ENCODE assay signal across 11 mouse cellular contexts in genomic region chr7:3367569-3367968, GRCm38 (mm10). TPM values are rescaled to one million over a fixed set of nuclear protein-coding genes. Genes with fewer than 3 reads are reported as not detected.
A peak's percentile ranks its signal among the peaks of the same experiment; 100 is the strongest.
DNase-seq lines count a peak whose midpoint lies in the region; ATAC-seq and TF ChIP-seq lines count a peak whose summit lies in the region.
"Had no signal": no experiment of that assay in that cellular context is flagged by ENCODE, and none has a peak within 500 bp of the region (broad histone marks: within the 10 kb centered on the region; RNA-seq: fewer than 3 reads in every experiment).

No protein-coding gene starts in this region.

- no peak for TF ChIP-seq CTCF in kidney, postnatal 0 days (IDR thresholded peaks at IDR 0.05; ENCODE audit: low read depth)

- 5% methylated on average over 11 of the region's 11 CpGs for WGBS in kidney, postnatal 0 days
- 10% methylated on average over 10 of the region's 11 CpGs for WGBS in embryonic facial prominence, embryonic 13.5 days
- WGBS in hindbrain, embryonic 16.5 days: 15% methylated on average over 11 of the region's 11 CpGs
- WGBS in neural tube, embryonic 13.5 days: 16% methylated on average over 11 of the region's 11 CpGs

- peak overlapping the region; percentile 52 for H3K4me2 ChIP-seq in kidney, postnatal 0 days (ENCODE audit: low read length)
- H3K4me2 ChIP-seq in embryonic facial prominence, embryonic 13.5 days: peak overlapping the region; percentile 52
- H3K4me2 ChIP-seq in hindbrain, embryonic 16.5 days (ENCODE audit: low read length): peak overlapping the region; percentile 32
- peak overlapping the region; percentile 24 for H3K4me2 ChIP-seq in neural tube, embryonic 13.5 days

- ATAC-seq in kidney, postnatal 0 days (replicated peaks; ENCODE audit: low FRiP score, low read depth): no peak
- peak; percentile 20; the same call in 1 of the 2 replicates for ATAC-seq in embryonic facial prominence, embryonic 13.5 days (ENCODE audit: insufficient number of reproducible peaks, insufficient read depth, low FRiP score, low TSS enrichment, low read depth)
- ATAC-seq in hindbrain, embryonic 16.5 days: peak; percentile 40; the same call in 1 of the 2 replicates
- ATAC-seq in neural tube, embryonic 13.5 days (ENCODE audit: low read depth): 0 out of 2 replicates have a peak, but pooled peaks have one; percentile 48

- H3K4me3 ChIP-seq in kidney, postnatal 0 days (replicated peaks; ENCODE audit: low read depth, low read length): peak overlapping the region; percentile 20
- H3K4me3 ChIP-seq in embryonic facial prominence, embryonic 13.5 days: peak overlapping the region; percentile 23
- no peak overlapping the region for H3K4me3 ChIP-seq in hindbrain, embryonic 16.5 days (ENCODE audit: low read length)
- H3K4me3 ChIP-seq in neural tube, embryonic 13.5 days: no peak overlapping the region
- H3K4me3 ChIP-seq: megakaryocyte, embryonic 14.5 days had no signal

- DNase-seq in kidney, postnatal 0 days (ENCODE audit: low spot score): no peak
- DNase-seq in kidney, postnatal 36 days: no peak
- DNase-seq in left cerebral cortex, adult 8-10 months (ENCODE audit: low spot score in 2 of 2): no peak
- DNase-seq in ovary, postnatal 10 days (ENCODE audit: low spot score): no peak
- DNase-seq: right cerebral cortex, adult 18-20 months; thymus, postnatal 4 days had no signal

- 0 out of 2 replicates have a peak, but pooled peaks cover 4% of the 10 kb centered on the region for H3K4me1 ChIP-seq in kidney, postnatal 0 days (replicated peaks; ENCODE audit: insufficient read depth, low read length)
- H3K4me1 ChIP-seq in embryonic facial prominence, embryonic 13.5 days: peaks cover 8% of the 10 kb centered on the region
- peaks cover 5% of the 10 kb centered on the region for H3K4me1 ChIP-seq in hindbrain, embryonic 16.5 days (ENCODE audit: control insufficient read depth, insufficient read depth, low read depth, low read length)
- peaks cover 10% of the 10 kb centered on the region for H3K4me1 ChIP-seq in neural tube, embryonic 13.5 days (replicated peaks)

- H3K9me3 ChIP-seq in kidney, postnatal 0 days (replicated peaks; ENCODE audit: low read length): no peaks in the 10 kb centered on the region
- no peaks in the 10 kb centered on the region for H3K9me3 ChIP-seq in embryonic facial prominence, embryonic 13.5 days
- H3K9me3 ChIP-seq in hindbrain, embryonic 16.5 days (ENCODE audit: control insufficient read depth, low read length): no peaks in the 10 kb centered on the region
- no peaks in the 10 kb centered on the region for H3K9me3 ChIP-seq in neural tube, embryonic 13.5 days

- no peak overlapping the region for H3K9ac ChIP-seq in kidney, postnatal 0 days (ENCODE audit: low read depth, low read length)
- no peak overlapping the region; the same call in 1 of the 2 replicates for H3K9ac ChIP-seq in embryonic facial prominence, embryonic 13.5 days
- peak overlapping the region; percentile 42; the same call in 1 of the 2 replicates for H3K9ac ChIP-seq in hindbrain, embryonic 16.5 days (ENCODE audit: low read depth, low read length)
- H3K9ac ChIP-seq in neural tube, embryonic 13.5 days: no peak overlapping the region

- H3K36me3 ChIP-seq in kidney, postnatal 0 days (ENCODE audit: insufficient read depth, low read length): no peaks in the 10 kb centered on the region
- peaks cover 27% of the 10 kb centered on the region for H3K36me3 ChIP-seq in embryonic facial prominence, embryonic 13.5 days
- no peaks in the 10 kb centered on the region for H3K36me3 ChIP-seq in hindbrain, embryonic 16.5 days (ENCODE audit: control insufficient read depth, insufficient read depth, low read length)
- peaks cover 36% of the 10 kb centered on the region for H3K36me3 ChIP-seq in neural tube, embryonic 13.5 days

- H3K27ac ChIP-seq in kidney, postnatal 0 days: no peak overlapping the region
- no peak overlapping the region for H3K27ac ChIP-seq in embryonic facial prominence, embryonic 13.5 days
- no peak overlapping the region for H3K27ac ChIP-seq in hindbrain, embryonic 16.5 days (ENCODE audit: low read depth, low read length)
- H3K27ac ChIP-seq in neural tube, embryonic 13.5 days (replicated peaks): no peak overlapping the region

- no peaks in the 10 kb centered on the region for H3K27me3 ChIP-seq in kidney, postnatal 0 days (ENCODE audit: insufficient read depth, low read length)
- H3K27me3 ChIP-seq in embryonic facial prominence, embryonic 13.5 days: peaks cover 24% of the 10 kb centered on the region
- no peaks in the 10 kb centered on the region; the same call in 1 of the 2 replicates for H3K27me3 ChIP-seq in hindbrain, embryonic 16.5 days (replicated peaks; ENCODE audit: control insufficient read depth, insufficient read depth, low read length)
- H3K27me3 ChIP-seq in neural tube, embryonic 13.5 days: peaks cover 18% of the 10 kb centered on the region

RNA-seq across cellular contexts. Expression of gene Cacng8, which starts 22.9 kb away (rescaled TPM):
- polyA plus RNA-seq in kidney, postnatal 0 days (2015; fragmentation: Nextera tagmentation; extraction: Ambion mirVana): 0.67 and 1.1 TPM in 2 replicates
- 5.5 and 7.5 TPM in 2 replicates for polyA plus RNA-seq in embryonic facial prominence, embryonic 13.5 days (2015; fragmentation: Nextera tagmentation; extraction: Ambion mirVana)
- polyA plus RNA-seq in hindbrain, embryonic 16.5 days (2015; fragmentation: Nextera tagmentation; extraction: Ambion mirVana): 8.6 and 13.7 TPM in 2 replicates
- 12.1 and 12.8 TPM in 2 replicates for polyA plus RNA-seq in neural tube, embryonic 13.5 days (2015; fragmentation: Nextera tagmentation; extraction: Ambion mirVana)
- 100 to 1,000 TPM; 146 to 153 (median 150) TPM for total RNA-seq in left cerebral cortex, adult 8-10 months (2022)
- total RNA-seq: hematopoietic stem cell, adult 5-6 weeks had no signal

RNA-seq across cellular contexts. Expression of gene Cacng7, which starts 34.8 kb away (rescaled TPM):
- 0.64 and 0.83 TPM in 2 replicates for polyA plus RNA-seq in kidney, postnatal 0 days (2015; fragmentation: Nextera tagmentation; extraction: Ambion mirVana)
- 3.3 and 3.7 TPM in 2 replicates for polyA plus RNA-seq in embryonic facial prominence, embryonic 13.5 days (2015; fragmentation: Nextera tagmentation; extraction: Ambion mirVana)
- polyA plus RNA-seq in hindbrain, embryonic 16.5 days (2015; fragmentation: Nextera tagmentation; extraction: Ambion mirVana): 2.6 and 2.9 TPM in 2 replicates
- 4.2 and 4.5 TPM in 2 replicates for polyA plus RNA-seq in neural tube, embryonic 13.5 days (2015; fragmentation: Nextera tagmentation; extraction: Ambion mirVana)
- total RNA-seq in left cerebral cortex, adult 8-10 months (2022): 100 to 1,000 TPM; 173 to 194 (median 181) TPM
- total RNA-seq: hematopoietic stem cell, adult 5-6 weeks had no signal

RNA-seq across cellular contexts. Expression of gene Cacng6, which starts 56.4 kb away (rescaled TPM):
- 0.11 TPM in 1 of 2 replicates, not detected in the other for polyA plus RNA-seq in kidney, postnatal 0 days (2015; fragmentation: Nextera tagmentation; extraction: Ambion mirVana)
- polyA plus RNA-seq in embryonic facial prominence, embryonic 13.5 days (2015; fragmentation: Nextera tagmentation; extraction: Ambion mirVana): 0.46 and 0.67 TPM in 2 replicates
- polyA plus RNA-seq in hindbrain, embryonic 16.5 days (2015; fragmentation: Nextera tagmentation; extraction: Ambion mirVana): 0.62 TPM in 1 of 2 replicates, not detected in the other
- 0.10 and 0.69 TPM in 2 replicates for polyA plus RNA-seq in neural tube, embryonic 13.5 days (2015; fragmentation: Nextera tagmentation; extraction: Ambion mirVana)
- 1 to 10 TPM; 1.0 to 2.5 (median 1.9) TPM for total RNA-seq in left cerebral cortex, adult 8-10 months (2022)
- total RNA-seq: hematopoietic stem cell, adult 5-6 weeks had no signal

Comparison
In these comparisons a context has a peak if more than half of its experiments do, and no peak if none do; other contexts are left out.
1. H3K4me3 ChIP-seq: peak in kidney, postnatal 0 days (single experiment) and embryonic facial prominence, embryonic 13.5 days (single experiment); none in hindbrain, embryonic 16.5 days (single experiment) and neural tube, embryonic 13.5 days (single experiment).
2. Peak in every context shown above with its lines, with median percentiles within 50 percentile points of each other: H3K4me2 ChIP-seq.